In the genomic region with DNA sequence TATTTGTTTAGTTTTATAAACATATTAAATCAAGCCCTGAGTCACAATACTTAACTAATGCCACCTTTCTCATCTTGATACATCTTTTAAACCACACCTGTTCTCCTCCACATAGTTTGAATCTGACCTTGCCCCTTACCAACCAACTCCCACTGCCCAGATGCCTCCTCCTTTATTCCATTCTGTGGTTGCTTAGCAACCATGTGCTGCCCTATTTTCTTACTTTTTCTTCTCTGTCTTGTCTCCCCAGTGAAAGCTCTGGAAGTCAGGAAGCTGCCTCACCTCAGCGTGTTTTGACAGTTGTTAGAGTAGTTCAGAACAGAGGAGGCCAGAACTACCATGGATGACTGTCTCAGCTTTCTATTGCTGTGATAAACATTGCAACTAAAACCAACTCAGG, we compare ENCODE assay signal across 32 mouse cellular contexts.
A peak's percentile ranks its signal among the peaks of the same experiment; 100 is the strongest.
DNase-seq lines count a peak whose midpoint lies in the region; ATAC-seq and TF ChIP-seq lines count a peak whose summit lies in the region.
"Had no signal": no experiment of that assay in that cellular context is flagged by ENCODE, and none has a peak within 500 bp of the region (broad histone marks: within the 10 kb centered on the region; RNA-seq: fewer than 3 reads in every experiment).

No protein-coding gene starts in this region.

- 33% methylated on average over 1 of the region's 1 CpGs for WGBS in kidney, postnatal 0 days

- DNase-seq in frontal cortex, adult 2 months (ENCODE audit: extremely low spot score in 1 of 2, low spot score in 1 of 2) = no peak
- peak; percentile 23 for DNase-seq in kidney, postnatal 0 days (ENCODE audit: low spot score)
- DNase-seq in kidney, adult 18-20 months = no peak
- DNase-seq in R1 (ENCODE audit: low read depth, low spot score) = peak; percentile 49
- peak; percentile 20 for DNase-seq in mesoderm, embryonic 11.5 days (ENCODE audit: low read depth, low spot score)
- no peak for DNase-seq in layer of hippocampus, postnatal 25 days (ENCODE audit: extremely low spot score in 1 of 2, low spot score in 1 of 2)
- DNase-seq: adrenal gland, postnatal 36 days; cerebellum, adult 11 months; cerebellum, adult 9-10 months; cerebellum, postnatal 36 days; forebrain, postnatal 0 days; gastrocnemius, postnatal 14 days; heart, postnatal 36 days; kidney, adult 9 months; kidney, postnatal 14 days; layer of hippocampus, adult 9-11 months; lung, embryonic 14.5 days; lung, postnatal 14 days; thymus, adult 2 months; thymus, postnatal 36 days had no signal

- no peak overlapping the region for H3K27ac ChIP-seq in kidney, postnatal 0 days
- H3K27ac ChIP-seq: embryonic facial prominence, embryonic 13.5 days; forebrain, embryonic 10.5 days; heart, embryonic 10.5 days; heart, embryonic 15.5 days; limb, embryonic 12.5 days; liver, embryonic 15.5 days; midbrain, embryonic 12.5 days; neural tube, embryonic 12.5 days had no signal

- H3K9me3 ChIP-seq in kidney, postnatal 0 days (replicated peaks; ENCODE audit: low read length) = no peaks in the 10 kb centered on the region
- H3K9me3 ChIP-seq: embryonic facial prominence, embryonic 13.5 days; forebrain, embryonic 10.5 days; heart, embryonic 10.5 days; heart, embryonic 15.5 days; limb, embryonic 12.5 days; liver, embryonic 15.5 days; midbrain, embryonic 12.5 days; neural tube, embryonic 12.5 days had no signal

- H3K4me2 ChIP-seq in kidney, postnatal 0 days (ENCODE audit: low read length) = no peak overlapping the region
- H3K4me2 ChIP-seq: embryonic facial prominence, embryonic 13.5 days; heart, embryonic 15.5 days; limb, embryonic 12.5 days; liver, embryonic 15.5 days; lung, embryonic 14.5 days; midbrain, embryonic 12.5 days; neural tube, embryonic 12.5 days had no signal

- no peak for TF ChIP-seq CTCF in kidney, postnatal 0 days (IDR thresholded peaks at IDR 0.05; ENCODE audit: low read depth)

- no peaks in the 10 kb centered on the region for H3K4me1 ChIP-seq in kidney, postnatal 0 days (replicated peaks; ENCODE audit: insufficient read depth, low read length)
- H3K4me1 ChIP-seq: embryonic facial prominence, embryonic 13.5 days; heart, embryonic 10.5 days; heart, embryonic 15.5 days; limb, embryonic 12.5 days; liver, embryonic 15.5 days; neural tube, embryonic 12.5 days had no signal

- H3K27me3 ChIP-seq in kidney, postnatal 0 days (ENCODE audit: insufficient read depth, low read length) = no peaks in the 10 kb centered on the region
- H3K27me3 ChIP-seq: embryonic facial prominence, embryonic 13.5 days; heart, embryonic 15.5 days; limb, embryonic 12.5 days; liver, embryonic 15.5 days; midbrain, embryonic 12.5 days; neural tube, embryonic 12.5 days had no signal

- no peak overlapping the region for H3K4me3 ChIP-seq in kidney, postnatal 0 days (replicated peaks; ENCODE audit: low read depth, low read length)
- H3K4me3 ChIP-seq: embryonic facial prominence, embryonic 13.5 days; forebrain, embryonic 10.5 days; heart, embryonic 10.5 days; heart, embryonic 15.5 days; limb, embryonic 12.5 days; liver, embryonic 15.5 days; midbrain, embryonic 12.5 days; myocyte; neural tube, embryonic 12.5 days had no signal

- H3K36me3 ChIP-seq in kidney, postnatal 0 days (ENCODE audit: insufficient read depth, low read length) = no peaks in the 10 kb centered on the region
- H3K36me3 ChIP-seq: embryonic facial prominence, embryonic 13.5 days; forebrain, embryonic 10.5 days; heart, embryonic 10.5 days; heart, embryonic 15.5 days; limb, embryonic 12.5 days; liver, embryonic 15.5 days; midbrain, embryonic 12.5 days; neural tube, embryonic 12.5 days had no signal

- no peak overlapping the region for H3K9ac ChIP-seq in kidney, postnatal 0 days (ENCODE audit: low read depth, low read length)
- H3K9ac ChIP-seq: embryonic facial prominence, embryonic 13.5 days; forebrain, postnatal 0 days; heart, embryonic 15.5 days; limb, embryonic 12.5 days; liver, embryonic 15.5 days; lung, embryonic 14.5 days; midbrain, embryonic 12.5 days; neural tube, embryonic 12.5 days had no signal

- peak; percentile 68 for ATAC-seq in frontal cortex, adult (ENCODE audit: low TSS enrichment)
- ATAC-seq in kidney, postnatal 0 days (replicated peaks; ENCODE audit: low FRiP score, low read depth) = no peak
- ATAC-seq: forebrain, postnatal 0 days; intestine, embryonic 16.5 days; Patski had no signal

Comparison
In these comparisons a context has a peak if more than half of its experiments do, and no peak if none do; other contexts are left out.
1. DNase-seq: peak in kidney, postnatal 0 days (single experiment), R1 (single experiment) and mesoderm, embryonic 11.5 days (single experiment); none in frontal cortex, adult 2 months (0 of 2), kidney, adult 18-20 months (single experiment) and layer of hippocampus, postnatal 25 days (0 of 2).